Mouse (Mus musculus) adrenal gland (tissue): ENCODE measurements around the gene Slc22a12.

Experiments
- intact Hi-C: fragments of 180-260 bp; cut with DNase I; formaldehyde crosslinking; loops from one replicate; pipeline ENCODE4 v1.15.1; 2025
- long read RNA-seq, 2 experiments: library from polyadenylated mRNA; unstranded; transcript quantifications; one replicate each; pipeline ENCODE4 v2.0.0; 2020; ENCODE audit warnings: borderline replicate concordance in 1 of 2; ENCODE audit not compliant: insufficient replicate concordance in 1 of 2

Slc22a12 gene
- long read RNA-seq, experiment 1: 0 reads
- long read RNA-seq, experiment 2: 0 reads

- intact Hi-C loops: no loop called here
Observed at GRCm38 (mm10) chr19:6542367-6543034, at the start of gene Slc22a12. Slc22a12 (minus strand) TSS chr19:6543032.

GRCm38 (mm10) chr19:6572001-6572400 lies 29.2 kb upstream of the Slc22a12 start:
- intact Hi-C loops: no loop called here

DNA sequence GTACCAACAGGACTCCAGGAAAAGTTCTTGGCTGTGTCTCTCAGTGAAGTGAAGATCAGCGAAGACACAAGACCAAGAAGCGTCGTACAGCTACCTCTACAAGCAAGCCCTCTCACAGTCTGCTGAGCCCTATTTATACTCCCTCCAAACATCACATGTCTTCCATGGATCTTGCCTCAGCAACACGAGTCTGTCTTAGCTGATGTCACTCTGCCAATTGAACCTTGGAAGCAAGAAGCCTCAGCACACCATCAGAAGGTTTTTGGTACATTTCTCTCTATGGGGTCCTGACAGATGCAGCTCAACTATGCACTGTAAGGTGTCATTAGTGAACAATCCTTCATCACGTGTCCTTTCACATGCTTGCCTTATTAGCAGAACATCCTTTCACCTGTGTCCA lies 28.6 kb upstream of the Slc22a12 start:
- intact Hi-C loops: no loop called here

DNA sequence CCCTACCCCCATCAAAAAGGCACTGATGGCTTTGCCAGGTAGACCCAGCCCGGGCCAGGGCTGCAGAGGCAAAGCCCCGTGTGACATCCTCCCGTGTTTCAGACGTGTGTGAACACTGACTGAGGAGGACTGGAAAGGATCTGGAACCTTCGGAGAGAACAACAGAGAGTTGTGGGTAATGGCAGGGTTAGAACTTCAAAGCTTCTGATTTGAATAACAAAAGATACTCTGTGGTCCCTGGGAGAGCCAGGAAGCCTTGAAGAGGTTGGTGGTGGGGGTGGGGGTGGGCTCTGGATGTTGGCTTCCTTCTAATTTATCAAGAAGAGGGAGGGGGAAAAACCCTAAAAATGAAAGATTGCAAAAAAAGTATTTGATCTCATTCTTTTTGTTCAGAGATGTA lies 26.7 kb upstream of the Slc22a12 start:
- intact Hi-C loops: no loop called here

DNA sequence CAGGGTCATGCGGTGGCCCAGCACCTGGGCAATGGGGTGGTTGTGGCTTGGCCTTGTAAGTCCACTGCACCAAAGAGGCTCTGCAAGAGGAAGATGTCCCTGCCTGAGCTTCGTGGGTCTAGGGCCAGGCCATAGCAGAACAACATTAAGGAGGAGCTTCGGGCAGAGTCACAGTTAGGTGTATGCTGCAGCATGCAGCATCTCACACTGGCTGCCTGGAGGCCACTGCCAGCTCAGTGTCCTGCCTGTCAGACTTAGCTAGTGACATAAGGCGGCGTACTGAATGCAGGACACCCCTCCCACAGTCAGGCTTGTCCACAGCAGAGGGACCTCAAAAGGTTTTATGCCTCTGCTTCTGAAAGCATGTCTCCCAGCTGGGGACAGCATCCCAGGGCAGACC lies 26.2 kb upstream of the Slc22a12 start:
- intact Hi-C loops: no loop called here

- intact Hi-C loops: no loop called here
Observed at GRCm38 (mm10) chr19:6566450-6566849, 23.6 kb upstream of the Slc22a12 start.

GRCm38 (mm10) chr19:6565136-6565535 lies 22.3 kb upstream of the Slc22a12 start:
- intact Hi-C loops: no loop called here

DNA sequence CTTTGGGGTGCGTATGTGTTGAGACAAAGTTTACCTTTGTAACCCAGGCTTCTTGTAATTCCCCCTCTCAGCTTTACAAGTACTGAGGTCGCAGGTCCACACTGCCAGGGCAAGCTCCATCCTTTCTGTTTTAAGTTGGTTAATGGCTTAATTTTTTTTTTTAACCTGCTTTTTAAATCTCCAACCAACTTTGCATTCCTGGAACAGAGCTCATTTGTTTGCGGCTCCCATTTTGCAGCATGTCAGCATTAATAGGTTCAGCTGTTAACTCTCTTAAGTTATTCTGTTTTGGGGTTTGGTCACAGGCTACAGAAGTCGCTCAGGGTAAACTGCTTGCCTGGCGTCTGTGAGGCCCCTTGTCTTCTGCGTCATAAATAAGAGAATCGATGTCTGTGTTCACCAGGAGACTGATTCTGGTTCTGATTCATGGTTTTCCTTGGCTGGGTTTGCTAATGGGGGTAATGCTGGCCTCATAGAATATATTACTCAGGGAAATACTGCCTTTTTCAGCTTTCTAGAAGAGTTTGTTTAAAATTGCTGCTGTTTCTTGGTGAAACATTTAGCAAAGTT lies 17.5 kb upstream of the Slc22a12 start:
- intact Hi-C loops: no loop called here

DNA sequence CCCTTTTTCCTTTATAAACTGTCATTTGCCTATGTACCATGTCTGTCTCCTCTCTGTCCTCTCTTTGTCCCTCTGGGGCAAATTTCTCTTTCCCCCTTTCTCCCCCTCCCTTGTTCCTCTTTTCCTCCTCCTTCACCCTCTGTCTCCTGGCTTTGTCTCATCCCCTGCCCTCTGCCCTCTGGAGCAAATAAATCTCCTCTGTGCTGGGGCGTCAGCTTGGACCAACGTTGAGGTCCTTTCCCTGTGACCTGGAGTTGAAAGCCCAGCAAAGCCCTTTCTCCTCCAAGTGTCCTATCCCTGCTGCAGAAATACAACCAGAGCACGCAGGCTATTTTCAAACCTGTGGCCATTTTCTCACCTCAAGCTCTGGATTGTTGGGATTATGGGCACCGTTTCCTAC lies 16.7 kb upstream of the Slc22a12 start:
- intact Hi-C loops: no loop called here

DNA sequence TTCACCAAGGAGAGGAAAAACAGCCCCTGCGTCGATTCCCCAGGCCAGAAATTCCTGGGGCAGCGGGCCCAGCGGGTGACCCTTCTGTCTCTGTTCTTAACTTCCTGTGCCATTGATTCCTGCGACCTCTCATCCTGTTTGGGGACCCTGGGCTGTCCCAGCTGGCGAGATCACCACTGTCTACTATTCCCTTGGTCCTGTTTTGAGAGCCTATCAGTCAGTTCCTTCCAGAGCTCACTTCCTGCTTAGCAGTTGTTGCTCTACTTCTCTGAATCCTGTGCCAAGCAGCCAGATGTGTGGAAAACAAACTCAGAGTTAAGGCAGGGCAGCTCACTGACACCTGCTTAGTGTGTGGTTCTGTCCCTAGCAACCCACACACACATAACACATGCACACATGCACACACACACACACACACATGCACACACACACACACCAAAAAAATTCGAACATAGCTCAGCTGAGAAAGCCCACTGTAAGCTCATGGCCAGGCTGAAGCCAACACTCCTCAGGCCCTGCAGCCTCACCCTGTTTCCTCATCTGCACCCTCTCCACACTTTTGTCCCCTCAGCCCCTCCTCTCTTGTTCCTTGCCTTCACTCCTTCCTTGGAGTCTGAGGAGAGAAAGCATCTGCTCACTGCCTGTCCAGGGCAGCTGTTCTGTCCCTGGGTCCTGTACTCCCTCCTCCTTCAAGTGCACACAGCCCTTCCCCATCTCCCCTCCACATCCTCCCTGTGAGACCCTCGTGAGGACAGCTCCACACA lies 11.2 kb upstream of the Slc22a12 start:
- intact Hi-C loops: no loop called here

DNA sequence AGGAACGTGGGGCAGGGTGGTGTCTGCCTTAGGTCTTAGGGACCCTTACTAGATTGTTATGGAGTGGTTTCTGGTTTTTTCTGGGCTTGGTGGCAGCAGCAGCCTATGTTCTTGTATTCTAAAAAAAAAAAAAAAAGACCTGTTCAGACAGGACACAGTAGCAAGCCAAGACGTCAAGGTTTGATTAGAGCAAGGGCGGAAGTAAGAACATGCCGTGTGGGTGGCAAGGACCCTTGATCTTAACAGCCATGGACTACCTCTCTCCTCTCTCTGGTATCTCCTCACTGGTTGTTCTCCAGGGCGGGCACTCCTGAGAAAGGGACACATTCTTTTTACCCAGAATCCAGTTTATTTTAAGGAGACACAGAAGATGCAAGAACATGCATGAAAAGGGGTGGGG lies 10.3 kb upstream of the Slc22a12 start:
- intact Hi-C loops: no loop called here

DNA sequence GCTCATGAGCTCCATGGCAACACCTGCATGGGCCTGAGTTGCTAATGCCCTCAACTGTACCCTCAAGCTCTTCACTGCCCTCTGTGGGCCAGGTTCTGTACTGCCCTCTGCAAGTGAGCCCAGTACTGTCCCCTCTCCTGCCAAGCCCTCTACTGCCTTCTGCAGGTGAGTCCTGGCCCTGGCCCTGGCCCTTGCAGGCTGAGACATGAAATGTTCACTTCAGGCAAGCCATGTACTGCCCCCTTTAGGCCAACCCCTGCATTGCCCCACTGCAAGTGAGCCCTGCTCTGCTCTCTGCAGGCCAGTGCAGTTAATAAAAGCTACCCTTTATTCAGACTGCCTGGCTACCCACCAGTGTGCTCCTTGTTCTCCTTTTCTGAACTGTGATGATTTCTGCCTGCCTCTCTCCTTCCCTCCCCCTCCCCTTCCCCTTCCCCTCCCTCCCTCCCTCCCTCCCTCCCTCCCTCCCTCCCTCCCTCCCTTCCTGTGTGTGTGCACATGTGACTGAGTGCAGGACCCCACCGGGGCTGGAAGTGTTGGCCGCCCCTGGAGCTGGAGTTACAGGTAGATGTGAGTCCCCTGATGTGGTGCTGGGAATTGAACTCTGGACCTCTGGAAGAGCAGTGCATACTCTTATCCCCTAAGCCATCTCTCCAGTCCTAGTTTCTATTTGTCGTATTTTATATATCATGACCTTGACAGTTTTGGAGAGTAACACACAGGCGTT lies 9.6 kb upstream of the Slc22a12 start:
- intact Hi-C loops: no loop called here

DNA sequence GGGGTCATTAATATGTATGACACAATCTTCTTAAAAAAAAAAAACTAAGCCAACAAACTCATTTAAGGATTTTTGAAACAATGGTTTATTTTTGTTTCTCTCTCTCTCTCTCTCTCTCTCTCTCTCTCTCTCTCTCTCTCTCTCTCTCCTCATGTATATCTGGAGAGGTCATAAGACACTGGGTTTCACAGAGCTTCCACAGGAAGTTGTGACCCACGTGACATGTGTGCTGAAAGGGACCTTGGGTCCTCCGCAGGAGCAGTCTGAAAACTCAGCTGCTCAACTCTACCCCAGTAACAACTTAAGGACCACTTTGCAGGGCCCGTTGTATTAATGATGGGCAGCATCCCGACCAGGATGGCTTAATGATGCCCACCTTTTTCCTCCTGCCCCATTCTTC lies 8.4 kb upstream of the Slc22a12 start:
- intact Hi-C loops: no loop called here

DNA sequence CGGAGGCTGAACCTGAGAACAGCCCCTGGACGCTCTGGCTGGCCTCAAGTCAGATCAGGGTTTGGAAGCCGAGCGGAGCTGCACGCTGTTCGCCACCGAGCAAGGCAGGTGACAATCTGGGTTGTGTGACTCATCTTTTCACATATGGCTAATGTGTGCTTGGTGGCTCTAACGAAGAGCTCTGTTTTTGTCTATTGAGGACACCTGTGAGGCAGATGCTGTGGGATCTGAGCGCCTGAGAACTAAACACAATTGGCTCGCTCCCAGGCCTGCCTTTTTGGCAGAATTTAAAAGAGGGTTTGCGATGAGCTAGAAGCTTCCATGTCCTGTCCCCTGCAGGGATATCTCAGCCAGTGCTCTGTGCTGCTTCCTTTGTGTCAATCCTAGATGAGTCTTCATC lies 6.7 kb upstream of the Slc22a12 start:
- intact Hi-C loops: no loop called here

DNA sequence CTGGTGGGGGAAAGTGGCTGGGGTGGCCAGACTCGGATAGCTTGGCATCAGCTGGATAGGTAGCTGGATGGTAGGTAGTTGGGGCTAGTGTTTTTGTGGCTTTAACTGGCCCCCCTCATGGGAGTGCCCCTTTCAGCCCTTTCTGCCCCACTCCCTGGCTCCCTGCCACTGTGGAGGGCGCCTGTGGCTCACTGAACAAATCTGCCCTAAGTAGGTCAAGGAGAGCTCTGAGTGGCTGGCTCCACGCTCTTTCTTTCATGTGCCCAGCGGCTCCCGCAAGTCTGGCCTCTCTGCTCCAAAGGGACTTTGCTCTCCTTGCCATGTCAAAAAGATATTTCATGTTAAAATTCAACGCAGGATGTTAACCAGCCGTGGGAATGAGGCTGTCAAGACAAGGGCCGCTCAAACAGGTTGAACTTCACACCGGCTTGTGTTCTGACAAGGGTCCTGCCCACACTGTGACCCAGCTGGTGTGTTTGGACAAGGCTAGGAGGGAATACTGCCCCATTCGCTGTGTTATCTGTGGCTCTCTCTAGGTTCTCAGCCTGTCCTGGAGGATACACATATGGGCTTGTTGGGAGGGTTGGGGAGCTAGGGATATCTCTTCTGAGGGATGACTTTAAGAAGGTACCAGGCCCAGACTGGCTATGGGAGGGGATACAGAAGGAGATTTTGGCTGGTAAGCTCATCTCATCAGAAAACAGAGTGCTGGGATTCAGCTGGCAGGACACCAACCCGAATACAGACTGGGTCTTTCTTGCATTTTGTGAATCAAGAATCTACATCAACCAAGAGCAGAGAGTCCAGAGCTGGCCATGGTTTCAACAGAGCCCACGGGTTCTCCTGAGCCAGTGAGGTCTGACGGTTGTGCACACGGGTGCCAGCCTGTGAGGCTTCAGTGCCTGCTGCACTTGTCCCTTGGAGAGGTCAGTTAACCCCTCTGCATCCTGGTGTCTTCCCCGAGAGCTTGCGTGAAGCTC lies 5.9 kb upstream of the Slc22a12 start:
- intact Hi-C loops: no loop called here

DNA sequence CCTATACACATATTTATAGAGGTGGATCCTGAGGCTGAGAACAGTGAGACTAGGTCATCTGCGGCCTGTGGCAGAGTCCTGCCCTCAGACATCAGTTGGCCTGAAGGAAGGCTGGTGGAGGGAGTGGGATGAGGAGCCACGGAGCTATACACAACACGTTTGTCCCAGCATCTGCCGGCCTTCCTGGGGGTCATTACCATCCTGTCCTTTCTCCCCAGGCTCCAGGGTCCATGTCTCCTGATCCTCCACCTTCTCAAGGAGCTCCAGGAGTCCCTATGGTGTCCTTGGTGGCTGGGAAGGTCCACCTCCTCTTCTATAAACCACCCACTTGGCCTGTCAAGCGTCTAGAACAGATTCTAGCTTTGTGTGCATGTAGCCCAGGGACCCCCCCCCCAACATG lies 5.0 kb upstream of the Slc22a12 start:
- intact Hi-C loops: no loop called here

GRCm38 (mm10) chr19:6546096-6546495 lies 3.3 kb upstream of the Slc22a12 start:
- intact Hi-C loops: no loop called here

GRCm38 (mm10) chr19:6545481-6545880 lies 2.6 kb upstream of the Slc22a12 start:
- intact Hi-C loops: no loop called here

DNA sequence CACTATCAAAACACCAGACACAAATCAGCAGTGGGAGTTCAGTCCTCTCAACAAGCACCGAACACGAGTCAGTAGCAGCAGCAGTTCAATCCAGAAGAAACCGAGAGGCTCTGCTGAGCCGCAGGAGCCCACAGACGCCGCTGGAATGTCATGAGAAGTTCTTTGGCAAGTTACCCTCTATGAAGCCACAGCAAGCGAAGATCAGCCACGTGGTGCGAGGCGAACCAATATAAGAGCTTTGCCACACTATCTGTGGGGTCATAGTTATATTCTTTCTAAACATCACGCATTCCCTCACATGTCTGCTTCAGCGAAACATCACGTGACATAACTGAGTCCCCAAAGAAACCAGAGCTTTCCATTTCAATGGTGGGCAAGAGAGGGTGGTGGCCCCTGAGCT lies 1.9 kb upstream of the Slc22a12 start:
- intact Hi-C loops: no loop called here

GRCm38 (mm10) chr19:6543518-6543917 lies 686 bp upstream of the Slc22a12 start:
- intact Hi-C loops: no loop called here

GRCm38 (mm10) chr19:6543035-6543383 lies 177 bp upstream of the Slc22a12 start:
- intact Hi-C loops: no loop called here
